Mouse (Mus musculus) testis, adult 2 months (tissue): ENCODE data around the gene Phrf1. TPM values are rescaled to one million over a fixed set of nuclear protein-coding genes. Genes with fewer than 3 reads are reported as not detected.

ENCODE experiments used
- H3K27ac ChIP-seq: fragments of 200-500 bp; 2 replicates; pipeline ENCODE4 v1.5.1; 2012; ENCODE audit warnings: low read depth, low read length; ENCODE audit not compliant: control insufficient read depth, insufficient read depth
- H3K27me3 ChIP-seq: fragments of 200-500 bp; 2 replicates; pipeline ENCODE4 v1.6.1; 2012; ENCODE audit warnings: mild to moderate bottlenecking, low read length, moderate library complexity; ENCODE audit not compliant: control insufficient read depth, insufficient read depth
- H3K36me3 ChIP-seq: fragments of 200-500 bp; 2 replicates; pipeline ENCODE4 v1.6.1; 2012; ENCODE audit warnings: mild to moderate bottlenecking, low read length; ENCODE audit not compliant: control insufficient read depth, insufficient read depth
- H3K4me1 ChIP-seq: fragments of 200-500 bp; 2 replicates; pipeline ENCODE4 v1.6.1; 2012; ENCODE audit warnings: low read length; ENCODE audit not compliant: control insufficient read depth, insufficient read depth
- H3K4me3 ChIP-seq: fragments of 200-500 bp; 2 replicates; pipeline ENCODE4 v1.5.1; 2012; ENCODE audit warnings: low read depth, mild to moderate bottlenecking, low read length, moderate library complexity, mixed read lengths; ENCODE audit not compliant: control insufficient read depth
- CTCF ChIP-seq: fragments of 200-500 bp; IDR thresholded peaks from 2 replicates; pipeline ENCODE4 v1.5.1; 2012; ENCODE audit warnings: low read depth, mild to moderate bottlenecking, inconsistent platforms, low read length, moderate library complexity; ENCODE audit not compliant: control insufficient read depth, insufficient read depth, insufficient replicate concordance
- POLR2A ChIP-seq: fragments of 200-500 bp; IDR thresholded peaks from 2 replicates; pipeline ENCODE4 v1.6.1; 2012; ENCODE audit warnings: low read depth, mild to moderate bottlenecking, inconsistent platforms, low read length, moderate library complexity; ENCODE audit not compliant: control insufficient read depth
- polyA plus RNA-seq: library from polyadenylated mRNA; depleted of rRNA; stranded (reverse); fragments of >200 nt; gene quantifications from 2 replicates; pipeline ENCODE4 v1.2.3, GENCODE M21; 2012

The Phrf1 gene
- polyA plus RNA-seq, 1 experiment = 19.0 TPM

- Histone ChIP-seq H3K4me3 (peak overlapping the region; percentile 65), H3K27ac (no peak overlapping the region), H3K27me3 (no peaks in the 10 kb centered on the region), H3K36me3 (no peaks in the 10 kb centered on the region), H3K4me1 (peaks cover 15% of the 10 kb centered on the region)
- TF ChIP-seq POLR2A (no peak), CTCF (no peak)
These were observed 40.1 kb downstream of the Phrf1 start for GRCm38 (mm10) chr7:141268466-141269272.

- no peak; the same call in 1 of the 2 replicates for TF ChIP-seq CTCF
- no peak for TF ChIP-seq POLR2A
- Histone ChIP-seq H3K27me3 (no peaks in the 10 kb centered on the region), H3K4me3 (peak overlapping the region; percentile 65), H3K36me3 (no peaks in the 10 kb centered on the region), H3K4me1 (peaks cover 15% of the 10 kb centered on the region), H3K27ac (no peak overlapping the region)
These were observed 40.6 kb downstream of the Phrf1 start for GRCm38 (mm10) chr7:141269273-141269545.

DNA sequence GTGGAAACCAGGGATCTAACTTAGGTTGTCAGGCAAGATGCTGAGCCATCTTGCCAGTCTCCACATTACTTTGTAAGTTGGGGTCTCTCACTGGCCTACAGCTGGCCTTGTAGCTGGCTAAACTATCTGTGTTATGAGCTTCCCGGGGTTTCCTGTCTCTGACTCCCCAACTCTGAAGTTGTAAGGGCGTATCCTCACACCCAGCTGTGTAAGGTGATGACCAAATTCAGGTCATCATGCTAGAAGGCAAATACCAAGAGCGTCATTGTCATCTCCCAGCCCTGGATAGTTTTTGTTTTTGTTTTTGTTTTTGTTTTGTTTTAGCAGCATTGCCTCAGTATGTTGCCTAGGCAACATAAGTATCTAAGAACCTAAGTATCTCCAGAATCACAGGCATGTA is 42.0 kb downstream of the Phrf1 start:
- no peaks in the 10 kb centered on the region for H3K36me3 ChIP-seq
- TF ChIP-seq CTCF (no peak), POLR2A (no peak)
- peaks cover 15% of the 10 kb centered on the region for H3K4me1 ChIP-seq
- H3K4me3 ChIP-seq = no peak overlapping the region
- no peak overlapping the region for H3K27ac ChIP-seq
- no peaks in the 10 kb centered on the region for H3K27me3 ChIP-seq

- TF ChIP-seq POLR2A (no peak), CTCF (no peak)
- Histone ChIP-seq H3K27me3 (no peaks in the 10 kb centered on the region), H3K4me3 (no peak overlapping the region), H3K4me1 (peaks cover 9% of the 10 kb centered on the region), H3K27ac (no peak overlapping the region), H3K36me3 (no peaks in the 10 kb centered on the region)
These were observed 46.8 kb downstream of the Phrf1 start for GRCm38 (mm10) chr7:141275356-141275755.

DNA sequence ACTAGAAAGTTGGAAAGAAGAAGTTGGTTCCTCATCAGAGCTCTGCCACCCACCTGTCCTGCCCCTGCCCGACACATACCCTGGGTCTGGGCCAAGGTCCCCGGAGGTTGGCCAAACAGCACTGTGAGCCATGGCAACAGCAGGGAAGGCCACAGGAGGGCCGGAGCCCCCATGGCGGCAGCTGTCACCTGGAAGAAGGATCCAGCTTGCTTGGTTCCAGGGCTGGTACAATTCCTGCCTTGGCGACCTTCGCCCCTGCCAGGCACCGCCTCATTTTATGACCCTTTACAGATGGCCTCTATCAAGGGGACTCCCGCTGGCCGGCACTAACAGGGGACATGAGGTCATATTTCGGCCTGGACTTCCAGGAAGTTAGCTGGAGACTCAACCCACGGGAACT is 48.0 kb downstream of the Phrf1 start, which contains the start of gene Cdhr5:
Gene Cdhr5, minus strand, starts transcription at position 241 of the 400 bp plus-strand sequence.
- H3K4me3 ChIP-seq = no peak within 1 kb of the TSS
- H3K27ac ChIP-seq = no peak within 1 kb of the TSS

GRCm38 (mm10) chr7:141277701-141278678 is 49.4 kb downstream of the Phrf1 start:
- Histone ChIP-seq H3K4me1 (peaks cover 9% of the 10 kb centered on the region), H3K4me3 (no peak overlapping the region; the same call in 1 of the 2 replicates), H3K27me3 (no peaks in the 10 kb centered on the region), H3K27ac (no peak overlapping the region), H3K36me3 (no peaks in the 10 kb centered on the region)
- TF ChIP-seq POLR2A (no peak), CTCF (no peak)

More for the DNA sequence above, 48.0 kb downstream of the Phrf1 start, which contains the start of gene Cdhr5:
- TF ChIP-seq POLR2A (no peak), CTCF (no peak)
- Histone ChIP-seq H3K36me3 (no peaks in the 10 kb centered on the region), H3K27me3 (no peaks in the 10 kb centered on the region), H3K4me1 (peaks cover 9% of the 10 kb centered on the region)
